Mouse (Mus musculus) lung, postnatal 0 days (tissue): Measurements from ENCODE around the gene Hdhd3. TPM values are rescaled to one million over a fixed set of nuclear protein-coding genes. Genes with fewer than 3 reads are reported as not detected.

Source experiments
- ATAC-seq: fragments of 200-750 bp; cut with Nextera tagmentation; 2 replicates; pipeline ENCODE4 v1.8.0; 2017; ENCODE audit warnings: moderate library complexity
- DNase-seq: peaks from one replicate; pipeline ENCODE4 v3.0.0-alpha.2; 2016; ENCODE audit warnings: low spot score
- H3K27ac ChIP-seq: fragments of 300-500 bp; sonication (generic); 2 replicates; pipeline ENCODE4 v1.5.1; 2014; ENCODE audit warnings: antibody characterized with exemption, mild to moderate bottlenecking, low read length, mixed read lengths
- H3K27me3 ChIP-seq: fragments of 300-500 bp; sonication (generic); replicated peaks from 2 replicates; pipeline ENCODE4 v1.6.1; 2014; ENCODE audit warnings: low read length, mixed read lengths; ENCODE audit not compliant: insufficient read depth
- H3K36me3 ChIP-seq: fragments of 300-500 bp; sonication (generic); 2 replicates; pipeline ENCODE4 v1.6.1; 2014; ENCODE audit warnings: low read length, mixed read lengths; ENCODE audit not compliant: insufficient read depth
- H3K4me1 ChIP-seq: fragments of 300-500 bp; sonication (generic); 2 replicates; pipeline ENCODE4 v1.6.1; 2014; ENCODE audit warnings: antibody characterized with exemption, low read depth, low read length, mixed read lengths; ENCODE audit not compliant: insufficient read depth
- H3K4me2 ChIP-seq: fragments of 300-500 bp; sonication (generic); replicated peaks from 2 replicates; pipeline ENCODE4 v1.6.1; 2014; ENCODE audit warnings: low read depth, mild to moderate bottlenecking, low read length, moderate library complexity, mixed read lengths
- H3K4me3 ChIP-seq: fragments of 300-500 bp; sonication (generic); 2 replicates; pipeline ENCODE4 v1.5.1; 2014; ENCODE audit warnings: low read depth, low read length
- H3K9ac ChIP-seq: fragments of 300-500 bp; sonication (generic); replicated peaks from 2 replicates; pipeline ENCODE4 v1.6.1; 2014; ENCODE audit warnings: low read depth, mild to moderate bottlenecking
- H3K9me3 ChIP-seq: fragments of 300-500 bp; sonication (generic); 2 replicates; pipeline ENCODE4 v1.6.1; 2016; ENCODE audit warnings: low read length, mixed read lengths
- CTCF ChIP-seq: IDR thresholded peaks from 2 replicates; pipeline ENCODE4 v1.5.1; 2016; ENCODE audit warnings: antibody characterized with exemption, mild to moderate bottlenecking
- EP300 ChIP-seq: IDR thresholded peaks from 2 replicates; pipeline ENCODE4 v1.6.1; 2016; ENCODE audit warnings: antibody characterized with exemption, mild to moderate bottlenecking, control low read depth
- WGBS: fragments of 180-500 bp; shearing (Covaris S2); extraction: QIAGEN DNeasy Blood & Tissue Kit; methylation state at CpG from one replicate; pipeline ENCODE4 v1.1.7; 2014; 5-methylcytosine and 5-hydroxymethylcytosine counted together
- polyA plus RNA-seq: library from polyadenylated mRNA; unstranded; fragments of >200 nt; fragmentation: Nextera tagmentation; extraction: Ambion mirVana; gene quantifications from 2 replicates; pipeline ENCODE4 v1.2.1, GENCODE M21; 2015

The Hdhd3 gene
- polyA plus RNA-seq, 1 experiment from 2014 or later = 18.3 TPM

DNA sequence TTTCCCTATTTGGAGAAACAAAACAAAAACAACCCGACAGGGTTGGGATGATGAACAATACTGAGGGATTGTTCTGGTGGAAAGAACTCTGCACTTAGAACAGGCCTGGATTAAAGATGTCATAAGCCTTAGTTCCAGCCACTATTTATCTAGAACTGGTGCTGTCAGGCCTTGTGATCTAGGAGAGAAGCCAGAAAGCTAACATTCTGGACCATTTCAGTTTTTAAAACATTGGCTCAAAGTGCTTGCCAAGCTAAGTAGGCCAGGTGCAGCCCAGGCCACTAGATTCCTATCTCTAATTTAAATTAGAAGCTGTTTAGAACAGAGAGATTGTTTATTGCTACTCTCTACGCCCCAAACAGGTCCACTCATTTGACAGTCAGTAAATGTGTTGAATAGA is 23.0 kb upstream of the Hdhd3 start:
- Histone ChIP-seq H3K27me3 (no peaks in the 10 kb centered on the region), H3K4me1 (peaks cover 10% of the 10 kb centered on the region), H3K36me3 (no peaks in the 10 kb centered on the region), H3K27ac (no peak overlapping the region), H3K4me3 (no peak overlapping the region), H3K4me2 (no peak overlapping the region), H3K9ac (no peak overlapping the region), H3K9me3 (no peaks in the 10 kb centered on the region)
- TF ChIP-seq EP300 = no peak
- DNase-seq = no peak
- ATAC-seq = no peak
- 61% methylated on average over 2 of the region's 2 CpGs for WGBS

- Histone ChIP-seq H3K27ac (no peak overlapping the region), H3K4me1 (peaks cover 6% of the 10 kb centered on the region; the same call in 1 of the 2 replicates), H3K36me3 (no peaks in the 10 kb centered on the region), H3K4me2 (peak overlapping the region; percentile 87; the same call in 1 of the 2 replicates), H3K27me3 (no peaks in the 10 kb centered on the region), H3K9ac (no peak overlapping the region), H3K4me3 (peak overlapping the region; percentile 67), H3K9me3 (no peaks in the 10 kb centered on the region)
- TF ChIP-seq CTCF = no peak
- no peak for TF ChIP-seq EP300
- under 1% methylated on average over 10 of the region's 10 CpGs for WGBS
- no peak for DNase-seq
- no peak for ATAC-seq
Measured at GRCm38 (mm10) chr4:62525489-62525811, 22.2 kb upstream of the Hdhd3 start.

GRCm38 (mm10) chr4:62524651-62525488 is 21.6 kb upstream of the Hdhd3 start, which contains the start of the genes Pole3 and 4933430I17Rik:
Pole3 (minus strand) TSS chr4:62525068.
4933430I17Rik (plus strand) TSS chr4:62525369.
- WGBS = under 1% methylated on average over 59 of the region's 59 CpGs
- ATAC-seq (peak; percentile 99), DNase-seq (peak; percentile 99)
- Histone ChIP-seq H3K4me2 (peak within 1 kb of the TSS; percentile 87), H3K27me3 (no peaks in the 10 kb centered on the region), H3K27ac (peak within 1 kb of the TSS; percentile 95), H3K4me1 (peaks cover 6% of the 10 kb centered on the region; the same call in 1 of the 2 replicates), H3K4me3 (peak within 1 kb of the TSS; percentile 67), H3K9ac (peak within 1 kb of the TSS; percentile 79), H3K9me3 (no peaks in the 10 kb centered on the region), H3K36me3 (no peaks in the 10 kb centered on the region)
- TF ChIP-seq CTCF (no peak), EP300 (peak; percentile 81)

GRCm38 (mm10) chr4:62520892-62521400 is 17.7 kb upstream of the Hdhd3 start:
- no peak overlapping the region for H3K27ac ChIP-seq
- 69% methylated on average over 2 of the region's 2 CpGs for WGBS

GRCm38 (mm10) chr4:62519849-62520233 is 16.6 kb upstream of the Hdhd3 start, which contains the start of gene Alad:
Alad (minus strand) TSS chr4:62519918.
- TF ChIP-seq EP300 = no peak
- TF ChIP-seq CTCF = no peak; the same call in 1 of the 2 replicates
- 0% methylated on average over 35 of the region's 37 CpGs for WGBS
- Histone ChIP-seq H3K4me1 (peaks cover 27% of the 10 kb centered on the region), H3K4me3 (peak within 1 kb of the TSS; percentile 78), H3K9me3 (no peaks in the 10 kb centered on the region), H3K27ac (peak within 1 kb of the TSS; percentile 89), H3K27me3 (no peaks in the 10 kb centered on the region), H3K4me2 (peak within 1 kb of the TSS; percentile 66), H3K9ac (peak within 1 kb of the TSS; percentile 62), H3K36me3 (no peaks in the 10 kb centered on the region)
- peak; percentile 95 for DNase-seq
- ATAC-seq = peak; percentile 84

More at GRCm38 (mm10) chr4:62520892-62521400, 17.7 kb upstream of the Hdhd3 start:
- Histone ChIP-seq H3K9ac (no peak overlapping the region), H3K36me3 (no peaks in the 10 kb centered on the region), H3K4me1 (peaks cover 20% of the 10 kb centered on the region), H3K4me3 (no peak overlapping the region), H3K27me3 (no peaks in the 10 kb centered on the region), H3K9me3 (no peaks in the 10 kb centered on the region), H3K4me2 (no peak overlapping the region)
- TF ChIP-seq CTCF (no peak), EP300 (no peak)
- ATAC-seq (no peak), DNase-seq (no peak)

DNA sequence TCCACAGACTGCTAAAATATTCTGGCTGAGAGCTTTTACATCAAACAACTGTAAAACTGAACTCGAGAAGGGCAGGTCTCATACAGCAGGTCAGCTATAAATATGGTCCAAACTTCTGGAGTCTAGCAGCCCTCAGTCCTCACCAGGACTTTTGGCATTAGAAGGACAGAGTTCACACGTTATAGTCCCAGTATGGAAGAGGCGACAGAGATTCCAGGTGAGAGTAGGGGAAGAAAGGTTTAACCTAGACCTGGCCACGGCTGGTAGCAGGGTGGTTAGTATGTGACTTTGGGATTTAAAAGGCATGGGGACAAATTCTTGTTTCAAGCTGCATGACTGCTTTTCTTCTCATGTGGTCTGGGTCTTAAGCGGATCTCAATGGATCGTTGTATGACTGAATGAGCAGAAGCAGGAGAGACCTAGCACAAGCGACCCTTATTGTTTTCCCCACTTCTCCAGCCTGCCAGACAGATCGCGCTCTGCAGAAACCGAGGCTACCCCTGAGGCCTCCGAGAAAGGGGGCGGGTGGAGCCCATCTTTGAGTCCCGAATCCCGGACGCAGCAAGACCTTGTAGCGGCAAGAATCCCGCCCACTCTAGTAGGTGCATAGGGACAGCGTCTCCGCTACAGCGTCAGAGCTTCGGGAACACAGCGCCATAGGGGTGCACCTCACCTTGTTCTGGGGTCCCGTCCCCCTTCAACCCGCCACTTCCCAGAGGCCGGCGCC is 16.0 kb upstream of the Hdhd3 start:
- WGBS = 2% methylated on average over 23 of the region's 26 CpGs
- Histone ChIP-seq H3K4me2 (peak overlapping the region; percentile 66), H3K4me3 (peak overlapping the region; percentile 78), H3K27ac (peak overlapping the region; percentile 89), H3K36me3 (no peaks in the 10 kb centered on the region), H3K9me3 (no peaks in the 10 kb centered on the region), H3K4me1 (peaks cover 24% of the 10 kb centered on the region), H3K27me3 (no peaks in the 10 kb centered on the region), H3K9ac (peak overlapping the region; percentile 62)
- no peak for TF ChIP-seq EP300
- no peak for DNase-seq
- ATAC-seq = peak; percentile 34
